Mouse (Mus musculus) lung, adult 2 months (tissue): ENCODE measurements around the gene Hps4.

ENCODE experiments used
- CTCF ChIP-seq: fragments of 200-500 bp; IDR thresholded peaks from 2 replicates; pipeline ENCODE4 v1.5.1; 2011; ENCODE audit warnings: mild to moderate bottlenecking, low read length, control low read depth; ENCODE audit not compliant: insufficient read depth
- POLR2A ChIP-seq: fragments of 200-500 bp; IDR thresholded peaks from 2 replicates; pipeline ENCODE4 v1.6.1; 2011; ENCODE audit warnings: low read depth, mild to moderate bottlenecking, control low read depth, low read length, borderline replicate concordance; ENCODE audit errors: extremely low read depth

GRCm38 (mm10) chr5:112359520-112359919, 16.6 kb downstream of the Hps4 start:
- TF ChIP-seq CTCF, result no peak
- no peak for TF ChIP-seq POLR2A
